Mouse (Mus musculus): ENCODE measurements around the gene Gm21970. TPM values are rescaled to one million over a fixed set of nuclear protein-coding genes. Genes with fewer than 3 reads are reported as not detected.

Gene Gm21970
- total and polyA plus RNA-seq, 3 experiments: 8.9 TPM; not detected in 2

GRCm38 (mm10) chr16:91384221-91384620, 7.3 kb upstream of the Gm21970 start:
- H3K9me3 ChIP-seq (replicated peaks): no peaks in the 10 kb centered on the region
- no peak for ATAC-seq (ENCODE audit: extremely low read depth, insufficient number of reproducible peaks, low FRiP score, poor library complexity, severe bottlenecking)
- peaks cover 36% of the 10 kb centered on the region for H3K4me1 ChIP-seq (ENCODE audit: insufficient read depth, low read depth, low read length)
- no peak for DNase-seq (ENCODE audit: low spot score)
- TF ChIP-seq TAL1 (conservative IDR thresholded peaks at IDR 0.05; ENCODE audit: low read depth, low read length) (no peak), POLR2AphosphoS5 (IDR thresholded peaks at IDR 0.05; ENCODE audit: insufficient replicate concordance, low read depth, low read length) (no peak), CTCF (IDR thresholded peaks at IDR 0.05; ENCODE audit: low read depth, low read length) (no peak), GATA1 (IDR thresholded peaks at IDR 0.05; ENCODE audit: borderline replicate concordance, low read length) (no peak), GATA2 (IDR thresholded peaks at IDR 0.05; ENCODE audit: borderline replicate concordance, low read depth, low read length) (no peak)
- no peak overlapping the region for H3K4me3 ChIP-seq (ENCODE audit: low read depth, low read length)
- no peaks in the 10 kb centered on the region for H3K27me3 ChIP-seq (ENCODE audit: insufficient read depth, low read length)
- peaks cover 91% of the 10 kb centered on the region for H3K36me3 ChIP-seq (replicated peaks)

- H3K4me1 ChIP-seq (ENCODE audit: insufficient read depth, low read depth, low read length): peaks cover 24% of the 10 kb centered on the region
- peaks cover 92% of the 10 kb centered on the region for H3K36me3 ChIP-seq (replicated peaks)
- H3K4me3 ChIP-seq (ENCODE audit: low read depth, low read length): no peak overlapping the region
- DNase-seq (ENCODE audit: low spot score): no peak
- TF ChIP-seq POLR2AphosphoS5 (IDR thresholded peaks at IDR 0.05; ENCODE audit: insufficient replicate concordance, low read depth, low read length): no peak
- TF ChIP-seq GATA1 (IDR thresholded peaks at IDR 0.05; ENCODE audit: borderline replicate concordance, low read length): no peak
- no peak for TF ChIP-seq GATA2 (IDR thresholded peaks at IDR 0.05; ENCODE audit: borderline replicate concordance, low read depth, low read length)
- TF ChIP-seq CTCF (IDR thresholded peaks at IDR 0.05; ENCODE audit: low read depth, low read length): no peak
- TF ChIP-seq TAL1 (conservative IDR thresholded peaks at IDR 0.05; ENCODE audit: low read depth, low read length): no peak
- no peaks in the 10 kb centered on the region; the same call in 1 of the 2 replicates for H3K9me3 ChIP-seq (replicated peaks)
- H3K27me3 ChIP-seq (ENCODE audit: insufficient read depth, low read length): no peaks in the 10 kb centered on the region
- no peak for ATAC-seq (ENCODE audit: extremely low read depth, insufficient number of reproducible peaks, low FRiP score, poor library complexity, severe bottlenecking)
Measured at GRCm38 (mm10) chr16:91385621-91386020, 5.9 kb upstream of the Gm21970 start.

GRCm38 (mm10) chr16:91386419-91387120, 5.0 kb upstream of the Gm21970 start:
- no peaks in the 10 kb centered on the region; the same call in 1 of the 2 replicates for H3K9me3 ChIP-seq (replicated peaks)
- no peaks in the 10 kb centered on the region for H3K27me3 ChIP-seq (ENCODE audit: insufficient read depth, low read length)
- no peak overlapping the region for H3K4me3 ChIP-seq (ENCODE audit: low read depth, low read length)
- no peak for ATAC-seq (ENCODE audit: extremely low read depth, insufficient number of reproducible peaks, low FRiP score, poor library complexity, severe bottlenecking)
- peaks cover 19% of the 10 kb centered on the region for H3K4me1 ChIP-seq (ENCODE audit: insufficient read depth, low read depth, low read length)
- no peak for TF ChIP-seq GATA1 (IDR thresholded peaks at IDR 0.05; ENCODE audit: borderline replicate concordance, low read length)
- no peak for TF ChIP-seq POLR2AphosphoS5 (IDR thresholded peaks at IDR 0.05; ENCODE audit: insufficient replicate concordance, low read depth, low read length)
- no peak for TF ChIP-seq CTCF (IDR thresholded peaks at IDR 0.05; ENCODE audit: low read depth, low read length)
- no peak for TF ChIP-seq TAL1 (conservative IDR thresholded peaks at IDR 0.05; ENCODE audit: low read depth, low read length)
- no peak for TF ChIP-seq GATA2 (IDR thresholded peaks at IDR 0.05; ENCODE audit: borderline replicate concordance, low read depth, low read length)
- H3K36me3 ChIP-seq (replicated peaks): peaks cover 91% of the 10 kb centered on the region
- DNase-seq (ENCODE audit: low spot score): no peak

- Histone ChIP-seq H3K4me3 (ENCODE audit: low read depth, low read length) (no peak overlapping the region), H3K4me1 (ENCODE audit: insufficient read depth, low read depth, low read length) (peaks cover 16% of the 10 kb centered on the region), H3K9me3 (replicated peaks) (no peaks in the 10 kb centered on the region; the same call in 1 of the 2 replicates), H3K27me3 (ENCODE audit: insufficient read depth, low read length) (no peaks in the 10 kb centered on the region), H3K36me3 (replicated peaks) (peaks cover 91% of the 10 kb centered on the region)
- no peak for TF ChIP-seq GATA1 (IDR thresholded peaks at IDR 0.05; ENCODE audit: borderline replicate concordance, low read length)
- TF ChIP-seq CTCF (IDR thresholded peaks at IDR 0.05; ENCODE audit: low read depth, low read length): no peak
- no peak for TF ChIP-seq TAL1 (conservative IDR thresholded peaks at IDR 0.05; ENCODE audit: low read depth, low read length)
- no peak for TF ChIP-seq POLR2AphosphoS5 (IDR thresholded peaks at IDR 0.05; ENCODE audit: insufficient replicate concordance, low read depth, low read length)
- no peak for TF ChIP-seq GATA2 (IDR thresholded peaks at IDR 0.05; ENCODE audit: borderline replicate concordance, low read depth, low read length)
- ATAC-seq (ENCODE audit: extremely low read depth, insufficient number of reproducible peaks, low FRiP score, poor library complexity, severe bottlenecking): no peak
- DNase-seq (ENCODE audit: low spot score): no peak
Measured at GRCm38 (mm10) chr16:91387121-91387486, 4.4 kb upstream of the Gm21970 start.

DNA sequence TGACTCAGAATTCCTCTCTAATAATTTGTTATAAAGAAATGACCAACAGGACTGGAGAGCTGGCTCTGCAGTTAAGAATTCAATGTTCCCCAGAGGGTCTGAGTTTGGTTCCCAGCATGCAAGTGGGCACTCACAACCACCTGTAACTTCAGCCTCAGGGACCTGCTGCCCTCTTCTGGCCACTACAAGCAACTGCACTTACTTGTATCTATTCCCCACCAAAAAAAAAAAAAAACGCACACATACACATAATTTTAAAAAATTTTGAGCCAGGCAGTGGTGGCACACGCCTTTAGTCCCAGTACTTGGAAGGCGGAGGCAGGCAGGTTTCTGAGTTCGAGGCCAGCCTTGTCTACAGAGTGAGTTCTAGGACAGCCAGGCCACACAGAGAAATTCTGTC, 1.4 kb upstream of the Gm21970 start:
- Histone ChIP-seq H3K36me3 (replicated peaks) (peaks cover 92% of the 10 kb centered on the region), H3K9me3 (replicated peaks) (no peaks in the 10 kb centered on the region; the same call in 1 of the 2 replicates), H3K4me3 (ENCODE audit: low read depth, low read length) (no peak overlapping the region), H3K27me3 (ENCODE audit: insufficient read depth, low read length) (no peaks in the 10 kb centered on the region), H3K4me1 (ENCODE audit: insufficient read depth, low read depth, low read length) (peaks cover 18% of the 10 kb centered on the region)
- no peak for ATAC-seq (ENCODE audit: extremely low read depth, insufficient number of reproducible peaks, low FRiP score, poor library complexity, severe bottlenecking)
- no peak for DNase-seq (ENCODE audit: low spot score)
- TF ChIP-seq CTCF (IDR thresholded peaks at IDR 0.05; ENCODE audit: low read depth, low read length) (no peak), TAL1 (conservative IDR thresholded peaks at IDR 0.05; ENCODE audit: low read depth, low read length) (no peak), GATA2 (IDR thresholded peaks at IDR 0.05; ENCODE audit: borderline replicate concordance, low read depth, low read length) (no peak), POLR2AphosphoS5 (IDR thresholded peaks at IDR 0.05; ENCODE audit: insufficient replicate concordance, low read depth, low read length) (no peak), GATA1 (IDR thresholded peaks at IDR 0.05; ENCODE audit: borderline replicate concordance, low read length) (no peak)

- Histone ChIP-seq H3K4me3 (ENCODE audit: low read depth, low read length) (no peak overlapping the region), H3K36me3 (replicated peaks) (peaks cover 81% of the 10 kb centered on the region), H3K4me1 (ENCODE audit: insufficient read depth, low read depth, low read length) (peaks cover 41% of the 10 kb centered on the region), H3K27me3 (ENCODE audit: insufficient read depth, low read length) (no peaks in the 10 kb centered on the region), H3K9me3 (replicated peaks) (no peaks in the 10 kb centered on the region)
- DNase-seq (ENCODE audit: low spot score) (no peak), ATAC-seq (ENCODE audit: extremely low read depth, insufficient number of reproducible peaks, low FRiP score, poor library complexity, severe bottlenecking) (no peak)
- TF ChIP-seq POLR2AphosphoS5 (IDR thresholded peaks at IDR 0.05; ENCODE audit: insufficient replicate concordance, low read depth, low read length) (no peak), GATA1 (IDR thresholded peaks at IDR 0.05; ENCODE audit: borderline replicate concordance, low read length) (no peak), TAL1 (conservative IDR thresholded peaks at IDR 0.05; ENCODE audit: low read depth, low read length) (no peak), CTCF (IDR thresholded peaks at IDR 0.05; ENCODE audit: low read depth, low read length) (no peak), GATA2 (IDR thresholded peaks at IDR 0.05; ENCODE audit: borderline replicate concordance, low read depth, low read length) (no peak)
Measured at GRCm38 (mm10) chr16:91394826-91395410, 3.4 kb downstream of the Gm21970 start.

Measured in G1E (cell line).